Mouse (Mus musculus): ENCODE measurements around the gene Syne1. TPM values are rescaled to one million over a fixed set of nuclear protein-coding genes. Genes with fewer than 3 reads are reported as not detected.

Gene Syne1
- total RNA-seq, 1 experiment, result 7.1 TPM

GRCm38 (mm10) chr10:5083716-5084115 is 467.6 kb downstream of the Syne1 start:
- DNase-seq (ENCODE audit: low read depth, low spot score), result no peak
- no peak overlapping the region for H3K27ac ChIP-seq (ENCODE audit: insufficient read depth, low read depth, low read length, poor library complexity, severe bottlenecking)
- no peaks in the 10 kb centered on the region for H3K4me1 ChIP-seq (ENCODE audit: control insufficient read depth in 2 of 2, insufficient read depth in 2 of 2, low read length in 2 of 2, poor library complexity in 1 of 2)
- no peaks in the 10 kb centered on the region for H3K36me3 ChIP-seq (ENCODE audit: control insufficient read depth, insufficient read depth, low read length, poor library complexity, severe bottlenecking)
- no peak overlapping the region for H3K9ac ChIP-seq (ENCODE audit: insufficient read depth, low read depth, low read length, poor library complexity, severe bottlenecking)
- no peak overlapping the region for H3K4me3 ChIP-seq (ENCODE audit: insufficient read depth in 1 of 2, low read depth in 1 of 2, low read length in 2 of 2, poor library complexity in 1 of 2, severe bottlenecking in 1 of 2)
- in situ Hi-C loops (cut with MboI; ENCODE audit: low sequenced_read_pairs in 2 of 2, unreplicated experiment in 2 of 2), result no loop called here
- TF ChIP-seq ZC3H11A (IDR thresholded peaks at IDR 0.05; ENCODE audit: borderline replicate concordance, low read depth, low read length) (no peak), MAFK (IDR thresholded peaks at IDR 0.05; ENCODE audit: insufficient read depth, low read depth, low read length) (no peak), HCFC1 (IDR thresholded peaks at IDR 0.05; ENCODE audit: borderline replicate concordance, insufficient read depth, low read length) (no peak), CHD2 (IDR thresholded peaks at IDR 0.05; ENCODE audit: low read depth, low read length) (no peak), ZNF384 (IDR thresholded peaks at IDR 0.05; ENCODE audit: low read depth, low read length) (no peak)
- H3K9me3 ChIP-seq (ENCODE audit: control insufficient read depth, insufficient read depth, low read depth, low read length), result no peaks in the 10 kb centered on the region

- TF ChIP-seq HCFC1 (IDR thresholded peaks at IDR 0.05; ENCODE audit: borderline replicate concordance, insufficient read depth, low read length), result no peak
- no peak for TF ChIP-seq CHD2 (IDR thresholded peaks at IDR 0.05; ENCODE audit: low read depth, low read length)
- no peak for TF ChIP-seq MAFK (IDR thresholded peaks at IDR 0.05; ENCODE audit: insufficient read depth, low read depth, low read length)
- TF ChIP-seq ZC3H11A (IDR thresholded peaks at IDR 0.05; ENCODE audit: borderline replicate concordance, low read depth, low read length), result no peak
- no peak for TF ChIP-seq ZNF384 (IDR thresholded peaks at IDR 0.05; ENCODE audit: low read depth, low read length)
- Histone ChIP-seq H3K9ac (ENCODE audit: insufficient read depth, low read depth, low read length, poor library complexity, severe bottlenecking) (no peak overlapping the region), H3K27ac (ENCODE audit: insufficient read depth, low read depth, low read length, poor library complexity, severe bottlenecking) (no peak overlapping the region), H3K9me3 (ENCODE audit: control insufficient read depth, insufficient read depth, low read depth, low read length) (no peaks in the 10 kb centered on the region), H3K4me1 (ENCODE audit: control insufficient read depth in 2 of 2, insufficient read depth in 2 of 2, low read length in 2 of 2, poor library complexity in 1 of 2) (no peaks in the 10 kb centered on the region), H3K4me3 (ENCODE audit: insufficient read depth in 1 of 2, low read depth in 1 of 2, low read length in 2 of 2, poor library complexity in 1 of 2, severe bottlenecking in 1 of 2) (no peak overlapping the region), H3K36me3 (ENCODE audit: control insufficient read depth, insufficient read depth, low read length, poor library complexity, severe bottlenecking) (no peaks in the 10 kb centered on the region)
- in situ Hi-C loops (cut with MboI; ENCODE audit: low sequenced_read_pairs in 2 of 2, unreplicated experiment in 2 of 2), result no loop called here
- DNase-seq (ENCODE audit: low read depth, low spot score), result no peak
Observed at GRCm38 (mm10) chr10:5079945-5080468, 471.3 kb downstream of the Syne1 start.

- TF ChIP-seq HCFC1 (IDR thresholded peaks at IDR 0.05; ENCODE audit: borderline replicate concordance, insufficient read depth, low read length), result no peak
- TF ChIP-seq ZC3H11A (IDR thresholded peaks at IDR 0.05; ENCODE audit: borderline replicate concordance, low read depth, low read length), result no peak
- TF ChIP-seq MAFK (IDR thresholded peaks at IDR 0.05; ENCODE audit: insufficient read depth, low read depth, low read length), result no peak
- no peak for TF ChIP-seq ZNF384 (IDR thresholded peaks at IDR 0.05; ENCODE audit: low read depth, low read length)
- no peak for TF ChIP-seq CHD2 (IDR thresholded peaks at IDR 0.05; ENCODE audit: low read depth, low read length)
- Histone ChIP-seq H3K36me3 (ENCODE audit: control insufficient read depth, insufficient read depth, low read length, poor library complexity, severe bottlenecking) (no peaks in the 10 kb centered on the region), H3K4me1 (ENCODE audit: control insufficient read depth in 2 of 2, insufficient read depth in 2 of 2, low read length in 2 of 2, poor library complexity in 1 of 2) (no peaks in the 10 kb centered on the region), H3K9me3 (ENCODE audit: control insufficient read depth, insufficient read depth, low read depth, low read length) (no peaks in the 10 kb centered on the region), H3K27ac (ENCODE audit: insufficient read depth, low read depth, low read length, poor library complexity, severe bottlenecking) (no peak overlapping the region), H3K9ac (ENCODE audit: insufficient read depth, low read depth, low read length, poor library complexity, severe bottlenecking) (no peak overlapping the region), H3K4me3 (ENCODE audit: insufficient read depth in 1 of 2, low read depth in 1 of 2, low read length in 2 of 2, poor library complexity in 1 of 2, severe bottlenecking in 1 of 2) (no peak overlapping the region)
- in situ Hi-C loops (cut with MboI; ENCODE audit: low sequenced_read_pairs in 2 of 2, unreplicated experiment in 2 of 2), result no loop called here
- DNase-seq (ENCODE audit: low read depth, low spot score), result no peak
Observed at GRCm38 (mm10) chr10:5075724-5076123, 475.6 kb downstream of the Syne1 start.

GRCm38 (mm10) chr10:5072054-5072453 is 479.2 kb downstream of the Syne1 start:
- TF ChIP-seq ZNF384 (IDR thresholded peaks at IDR 0.05; ENCODE audit: low read depth, low read length), result no peak
- TF ChIP-seq CHD2 (IDR thresholded peaks at IDR 0.05; ENCODE audit: low read depth, low read length), result no peak
- no peak for TF ChIP-seq ZC3H11A (IDR thresholded peaks at IDR 0.05; ENCODE audit: borderline replicate concordance, low read depth, low read length)
- no peak for TF ChIP-seq MAFK (IDR thresholded peaks at IDR 0.05; ENCODE audit: insufficient read depth, low read depth, low read length)
- TF ChIP-seq HCFC1 (IDR thresholded peaks at IDR 0.05; ENCODE audit: borderline replicate concordance, insufficient read depth, low read length), result no peak
- Histone ChIP-seq H3K36me3 (ENCODE audit: control insufficient read depth, insufficient read depth, low read length, poor library complexity, severe bottlenecking) (no peaks in the 10 kb centered on the region), H3K27ac (ENCODE audit: insufficient read depth, low read depth, low read length, poor library complexity, severe bottlenecking) (no peak overlapping the region), H3K9ac (ENCODE audit: insufficient read depth, low read depth, low read length, poor library complexity, severe bottlenecking) (no peak overlapping the region), H3K4me1 (ENCODE audit: control insufficient read depth in 2 of 2, insufficient read depth in 2 of 2, low read length in 2 of 2, poor library complexity in 1 of 2) (no peaks in the 10 kb centered on the region), H3K4me3 (ENCODE audit: insufficient read depth in 1 of 2, low read depth in 1 of 2, low read length in 2 of 2, poor library complexity in 1 of 2, severe bottlenecking in 1 of 2) (no peak overlapping the region), H3K9me3 (ENCODE audit: control insufficient read depth, insufficient read depth, low read depth, low read length) (no peaks in the 10 kb centered on the region)
- no peak for DNase-seq (ENCODE audit: low read depth, low spot score)
- in situ Hi-C loops (cut with MboI; ENCODE audit: low sequenced_read_pairs in 2 of 2, unreplicated experiment in 2 of 2), result no loop called here

GRCm38 (mm10) chr10:5070941-5071231 is 480.4 kb downstream of the Syne1 start:
- no peaks in the 10 kb centered on the region for H3K4me1 ChIP-seq (ENCODE audit: control insufficient read depth in 2 of 2, insufficient read depth in 2 of 2, low read length in 2 of 2, poor library complexity in 1 of 2)
- no peaks in the 10 kb centered on the region for H3K36me3 ChIP-seq (ENCODE audit: control insufficient read depth, insufficient read depth, low read length, poor library complexity, severe bottlenecking)
- TF ChIP-seq HCFC1 (IDR thresholded peaks at IDR 0.05; ENCODE audit: borderline replicate concordance, insufficient read depth, low read length) (no peak), ZC3H11A (IDR thresholded peaks at IDR 0.05; ENCODE audit: borderline replicate concordance, low read depth, low read length) (no peak), CHD2 (IDR thresholded peaks at IDR 0.05; ENCODE audit: low read depth, low read length) (no peak), MAFK (IDR thresholded peaks at IDR 0.05; ENCODE audit: insufficient read depth, low read depth, low read length) (no peak)
- H3K9ac ChIP-seq (ENCODE audit: insufficient read depth, low read depth, low read length, poor library complexity, severe bottlenecking), result no peak overlapping the region
- H3K9me3 ChIP-seq (ENCODE audit: control insufficient read depth, insufficient read depth, low read depth, low read length), result no peaks in the 10 kb centered on the region
- no peak for DNase-seq (ENCODE audit: low read depth, low spot score)
- in situ Hi-C loops (cut with MboI; ENCODE audit: low sequenced_read_pairs in 2 of 2, unreplicated experiment in 2 of 2), result no loop called here
- H3K27ac ChIP-seq (ENCODE audit: insufficient read depth, low read depth, low read length, poor library complexity, severe bottlenecking), result no peak overlapping the region
- H3K4me3 ChIP-seq (ENCODE audit: insufficient read depth in 1 of 2, low read depth in 1 of 2, low read length in 2 of 2, poor library complexity in 1 of 2, severe bottlenecking in 1 of 2), result no peak overlapping the region
